Mouse (Mus musculus) bone marrow macrophage, adult 2 months (primary cell): ENCODE measurements around the gene Usp26. TPM values are rescaled to one million over a fixed set of nuclear protein-coding genes. Genes with fewer than 3 reads are reported as not detected.

Experiments used
- H3K27ac ChIP-seq: 2 replicates; pipeline ENCODE4 v1.5.1; 2012; ENCODE audit warnings: low read depth, low read length; ENCODE audit not compliant: insufficient read depth
- H3K4me1 ChIP-seq: 2 replicates; pipeline ENCODE4 v1.6.1; 2012; ENCODE audit warnings: low read length; ENCODE audit not compliant: control insufficient read depth, insufficient read depth
- H3K4me3 ChIP-seq: 2 replicates; pipeline ENCODE4 v1.5.1; 2012; ENCODE audit warnings: mild to moderate bottlenecking, low read length, moderate library complexity; ENCODE audit not compliant: insufficient read depth
- CTCF ChIP-seq: IDR thresholded peaks from 2 replicates; pipeline ENCODE4 v1.5.1; 2012; ENCODE audit warnings: low read depth, mild to moderate bottlenecking, low read length, moderate library complexity
- POLR2A ChIP-seq: IDR thresholded peaks from 2 replicates; pipeline ENCODE4 v1.6.1; 2012; ENCODE audit warnings: mild to moderate bottlenecking, low read depth, low read length, borderline replicate concordance
- polyA plus RNA-seq: library from polyadenylated mRNA; stranded (reverse); fragments of >200 nt; gene quantifications from 2 replicates; pipeline ENCODE4 v1.2.4, GENCODE M21; 2012; ENCODE audit not compliant: missing spikeins, insufficient read depth, insufficient read length

Gene Usp26
- not detected in 2 replicates for polyA plus RNA-seq

DNA sequence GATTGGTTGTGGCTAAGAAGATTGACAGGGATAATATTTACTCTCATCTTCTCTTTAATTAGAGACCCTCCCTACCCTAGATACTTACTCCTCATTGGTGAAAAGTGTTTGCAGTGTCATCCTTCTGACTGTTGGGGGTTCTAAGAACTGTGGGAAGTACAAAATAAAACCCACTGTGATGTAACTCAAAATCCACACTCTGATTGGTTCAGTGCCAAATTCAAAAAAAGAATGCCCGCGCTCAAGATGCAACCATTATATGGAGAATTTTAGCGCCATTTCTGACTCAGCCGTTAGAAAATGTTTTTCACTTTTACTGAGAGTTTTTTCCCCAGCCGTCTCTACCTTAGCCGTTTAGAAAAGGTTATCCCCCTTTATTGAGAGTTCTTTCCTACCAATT lies at the start of gene Usp26:
Gene Usp26, minus strand, starts transcription at position 101 of the 400 bp plus-strand sequence.
- TF ChIP-seq POLR2A (no peak), CTCF (no peak)
- no peak within 1 kb of the TSS for H3K27ac ChIP-seq
- H3K4me1 ChIP-seq, result no peaks in the 10 kb centered on the region
- no peak within 1 kb of the TSS for H3K4me3 ChIP-seq

GRCm38 (mm10) chrX:51814466-51815247 lies 13.6 kb upstream of the Usp26 start:
- no peak overlapping the region for H3K27ac ChIP-seq
- no peak overlapping the region for H3K4me3 ChIP-seq
- H3K4me1 ChIP-seq, result no peaks in the 10 kb centered on the region
- TF ChIP-seq POLR2A, result no peak
- no peak for TF ChIP-seq CTCF

DNA sequence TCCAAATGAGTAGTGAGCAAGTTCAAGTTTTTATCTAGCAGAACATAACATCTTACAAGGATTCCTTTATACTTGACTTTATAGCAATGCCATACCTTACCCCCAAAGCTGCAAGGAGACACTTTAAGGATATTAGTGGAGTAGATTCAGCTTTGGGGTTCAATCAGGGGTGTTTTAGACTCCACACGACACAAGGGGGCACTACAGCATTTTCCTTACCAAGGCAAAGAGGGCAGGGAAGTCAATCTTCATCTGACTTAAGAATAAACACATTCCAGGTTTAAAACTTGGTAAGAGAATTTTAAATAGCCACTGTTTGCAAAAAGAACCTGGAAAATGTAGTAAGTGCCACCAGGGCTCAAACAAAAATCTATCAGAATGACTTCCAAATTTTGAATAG lies 33.6 kb downstream of the Usp26 start:
- no peaks in the 10 kb centered on the region for H3K4me1 ChIP-seq

DNA sequence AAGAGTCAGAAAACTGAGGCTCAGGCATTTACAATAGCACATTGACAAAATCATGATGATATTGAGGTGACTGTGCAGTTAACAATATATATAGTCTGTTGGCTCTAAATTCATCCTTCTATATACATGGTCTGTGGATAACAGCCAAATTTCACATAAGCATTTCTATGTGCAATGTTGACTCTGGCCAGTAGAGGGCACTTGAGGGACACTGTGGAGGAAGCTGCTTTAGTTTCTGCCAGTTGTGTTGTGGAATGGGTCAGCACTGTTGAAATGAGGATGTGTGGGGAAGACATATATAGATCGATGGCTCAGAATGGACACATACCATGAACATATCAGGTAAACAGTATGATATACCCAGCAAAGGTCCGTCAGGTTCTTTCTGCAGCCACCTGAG lies 64.6 kb downstream of the Usp26 start:
- Histone ChIP-seq H3K4me3 (no peak overlapping the region), H3K4me1 (no peaks in the 10 kb centered on the region), H3K27ac (no peak overlapping the region)
- TF ChIP-seq POLR2A (no peak), CTCF (no peak)

More for the DNA sequence above, 33.6 kb downstream of the Usp26 start:
- TF ChIP-seq POLR2A (no peak), CTCF (no peak)
- no peak overlapping the region for H3K27ac ChIP-seq
- H3K4me3 ChIP-seq, result no peak overlapping the region

- TF ChIP-seq CTCF, result no peak
- TF ChIP-seq POLR2A, result no peak
- no peaks in the 10 kb centered on the region for H3K4me1 ChIP-seq
- no peak overlapping the region for H3K4me3 ChIP-seq
- no peak overlapping the region for H3K27ac ChIP-seq
Measured at GRCm38 (mm10) chrX:51714086-51714745, 86.8 kb downstream of the Usp26 start.

GRCm38 (mm10) chrX:51712996-51713395 lies 88.0 kb downstream of the Usp26 start:
- TF ChIP-seq POLR2A (no peak), CTCF (no peak)
- Histone ChIP-seq H3K4me3 (no peak overlapping the region), H3K27ac (no peak overlapping the region), H3K4me1 (no peaks in the 10 kb centered on the region)

Other genes starting within 250 kb of the Usp26 start
- not detected in 2 replicates for gene Hs6st2, start 119.4 kb downstream of the Usp26 start, polyA plus RNA-seq
- not detected in 2 replicates for gene 1700080O16Rik, start 171.5 kb upstream of the Usp26 start, polyA plus RNA-seq